Mouse (Mus musculus) kidney, adult 8-10 months (tissue): ENCODE data around the gene Chd2.

Experiments
- DNase-seq, 2 experiments: peaks; one replicate each; pipeline ENCODE4 v3.0.0; 2022

Gene Chd2

DNA sequence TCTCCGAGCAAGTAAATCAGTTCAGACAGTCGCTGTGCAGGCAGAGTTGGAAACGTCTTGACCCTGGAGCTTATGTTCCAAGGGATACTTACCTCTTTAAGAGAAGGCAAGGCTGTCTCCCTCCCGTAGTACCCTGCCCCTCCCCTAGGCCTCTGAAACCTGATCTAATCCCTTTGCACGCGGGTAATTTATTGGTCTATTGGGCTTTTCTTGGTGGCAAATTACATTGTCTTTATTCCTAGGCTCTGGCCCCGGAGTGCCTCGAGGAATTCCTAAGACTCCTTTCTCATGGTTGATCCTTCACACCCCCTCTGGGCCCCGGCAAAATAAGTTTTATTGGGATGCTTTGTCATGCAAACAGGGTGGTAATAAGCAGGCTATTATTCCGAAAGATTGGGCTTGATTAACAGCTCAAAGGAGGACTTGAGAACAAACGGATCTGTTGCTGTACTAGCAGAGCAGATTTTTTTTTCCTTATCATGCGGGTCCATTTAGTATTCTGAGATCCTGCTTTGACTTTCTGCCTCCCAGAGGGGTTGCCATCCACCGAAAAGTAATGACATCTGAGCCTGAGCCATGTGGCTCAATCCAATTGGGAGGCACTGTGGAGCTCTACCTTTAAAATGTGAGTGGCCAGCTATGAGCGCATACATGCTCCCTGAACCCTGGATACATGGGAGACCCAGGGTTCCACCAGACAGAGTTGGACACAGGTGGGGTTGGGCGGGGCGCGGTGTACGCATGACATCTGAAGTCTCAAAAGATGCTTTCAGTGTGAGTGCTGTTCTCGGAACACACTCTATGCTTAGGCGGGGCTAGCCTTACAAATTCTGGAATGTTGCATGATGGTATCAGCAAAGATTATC is 141.3 kb downstream of the Chd2 start:
- no peak for DNase-seq

DNA sequence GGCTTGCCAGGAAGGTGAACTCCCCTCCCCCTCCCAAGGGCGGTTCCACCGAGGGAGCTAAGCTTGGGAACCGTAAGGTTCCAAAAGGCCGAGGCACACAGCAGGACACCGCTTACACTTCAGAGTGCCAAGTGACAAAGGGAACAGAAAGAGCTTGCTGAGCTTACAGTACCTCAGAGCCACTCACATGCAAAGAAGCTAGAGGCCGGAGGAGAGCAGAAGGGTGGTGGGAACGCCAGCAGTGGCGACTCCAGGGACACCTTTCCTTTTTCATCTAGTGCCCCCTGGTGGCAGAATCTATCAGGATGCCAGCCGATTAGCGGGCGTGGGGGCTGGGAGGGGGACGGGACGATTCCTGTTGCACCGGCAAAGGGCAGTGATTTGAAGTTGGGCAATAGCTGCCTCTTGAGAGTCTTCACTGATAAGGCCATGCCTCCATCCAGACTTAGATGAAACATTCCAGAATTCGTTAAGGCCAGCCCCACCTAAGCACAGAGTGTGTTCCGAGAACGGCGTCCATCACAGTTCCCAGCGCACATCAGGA is 142.1 kb downstream of the Chd2 start:
- peak; percentile 48 to 68 for DNase-seq

DNA sequence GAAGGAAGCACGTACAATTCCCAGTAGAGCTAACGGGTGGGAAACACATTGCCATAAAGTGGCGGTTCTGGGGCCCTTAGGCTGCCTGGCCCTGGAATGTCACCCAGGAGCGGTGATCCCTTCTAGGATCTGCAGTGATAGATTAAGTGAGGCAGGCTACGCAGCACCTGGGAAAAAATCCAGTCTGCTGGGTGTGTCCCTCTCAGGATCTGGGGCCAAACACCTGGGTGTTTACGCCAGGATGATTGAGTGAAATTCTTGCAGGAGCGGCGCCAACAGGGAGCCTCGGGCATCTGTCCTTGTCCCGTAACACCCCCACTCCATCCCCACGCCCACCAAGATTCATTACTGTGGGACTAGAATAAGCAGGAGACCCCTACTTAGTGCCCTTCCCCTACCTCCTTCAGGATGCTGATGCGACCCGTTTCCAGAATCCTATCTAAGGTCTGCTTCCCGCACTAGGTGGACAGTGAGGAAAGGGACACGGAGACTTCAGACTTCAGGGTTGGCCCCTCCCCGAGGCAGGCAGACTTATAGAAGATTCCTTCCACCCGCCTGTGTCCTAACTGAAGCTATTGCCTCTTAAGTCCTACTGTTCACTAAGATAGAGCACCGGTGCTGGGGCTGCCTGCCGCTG is 142.7 kb downstream of the Chd2 start:
- DNase-seq, result no peak

DNA sequence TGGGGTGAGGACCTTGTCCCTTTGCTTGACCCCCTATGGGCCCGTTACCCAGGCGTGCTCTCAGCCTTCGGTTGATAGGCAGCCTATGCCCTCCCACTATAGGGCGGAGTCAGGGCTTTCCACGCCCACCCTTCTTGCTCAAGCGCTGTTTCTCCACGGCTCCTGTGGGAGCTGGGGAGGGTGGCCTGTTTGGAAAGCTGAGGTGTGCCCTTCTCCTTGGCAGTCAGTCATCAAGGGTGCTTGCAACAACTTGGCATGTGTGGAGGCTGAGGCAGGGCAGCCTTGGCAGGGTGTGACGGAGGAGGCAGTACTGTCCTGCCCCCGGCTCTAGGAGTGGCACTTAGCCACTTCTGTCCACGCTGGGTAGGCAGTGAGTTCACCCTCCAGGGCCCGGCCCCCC is 143.3 kb downstream of the Chd2 start:
- peak; percentile 59 to 66 for DNase-seq

DNA sequence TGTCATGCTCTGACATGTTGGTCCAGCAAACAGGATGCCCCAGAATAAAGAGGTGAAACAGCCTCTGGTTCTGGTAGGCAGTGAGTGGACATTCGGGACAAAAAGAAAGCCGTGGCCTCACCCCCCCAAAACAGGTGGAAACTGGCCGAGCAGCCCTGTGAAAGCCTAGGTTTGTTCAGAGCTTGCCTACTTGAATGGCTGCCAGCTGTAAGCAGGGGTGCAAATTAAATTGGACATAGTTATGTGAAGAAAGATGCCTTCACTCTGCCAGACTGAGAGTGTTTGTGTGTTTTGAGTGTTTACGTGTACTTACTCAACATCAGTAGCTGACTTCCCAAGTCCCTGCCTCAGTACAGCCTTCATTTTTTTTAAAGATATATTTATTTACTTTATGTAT is 147.6 kb downstream of the Chd2 start:
- no peak for DNase-seq

DNA sequence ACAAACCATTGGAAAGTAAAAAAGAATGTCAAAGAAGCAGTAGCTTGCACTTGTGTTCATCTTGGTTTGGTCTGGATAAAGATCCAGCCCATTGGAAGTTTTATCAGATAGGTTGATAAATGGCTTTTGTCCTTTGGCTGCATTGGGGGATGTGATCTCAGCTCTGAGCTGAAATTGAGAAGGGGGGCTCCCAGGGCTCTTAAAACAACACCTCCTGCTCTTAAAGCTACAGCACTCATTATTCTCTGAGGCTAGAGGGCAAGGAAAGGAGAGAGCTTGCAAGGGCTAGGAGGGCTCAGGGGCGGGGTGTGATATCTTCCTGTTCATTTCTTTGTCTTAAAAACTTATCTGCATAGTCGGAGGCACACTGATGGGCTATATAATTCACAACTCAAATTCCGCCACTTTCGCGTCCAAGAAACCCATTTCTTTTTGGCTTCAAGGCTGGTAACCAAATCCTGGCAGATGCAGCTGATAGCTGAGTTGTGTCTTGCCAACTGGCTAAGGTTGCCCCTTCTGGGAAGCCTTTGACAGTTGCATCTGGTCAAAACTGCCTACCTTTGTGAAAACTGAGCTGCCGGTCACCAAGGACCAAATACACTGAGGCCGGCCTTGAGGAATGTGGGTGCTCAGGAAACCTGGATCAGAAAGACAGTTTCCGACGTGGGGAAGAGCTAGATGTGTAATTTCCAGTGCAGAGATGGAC is 148.2 kb downstream of the Chd2 start:
- DNase-seq, result no peak

DNA sequence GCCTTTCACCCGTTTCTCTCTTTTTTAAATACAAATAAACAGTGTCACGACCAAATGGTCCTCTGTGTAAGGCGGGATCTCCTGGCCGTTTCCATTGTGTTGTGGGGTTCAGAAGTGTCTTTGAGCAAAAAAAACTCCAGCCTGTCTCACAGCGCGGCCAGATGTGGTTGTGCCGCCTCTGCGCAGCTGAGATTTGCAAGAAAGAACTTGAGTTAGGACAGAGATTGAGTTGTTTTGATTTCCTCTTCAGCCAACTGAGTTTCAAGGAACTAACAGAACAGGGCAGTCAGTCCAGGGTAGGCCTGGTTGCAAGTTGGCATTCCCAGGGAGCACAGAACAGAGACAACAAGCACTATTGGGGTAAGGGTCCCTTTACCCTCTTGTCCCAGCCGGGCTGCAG is 149.3 kb downstream of the Chd2 start:
- no peak for DNase-seq

DNA sequence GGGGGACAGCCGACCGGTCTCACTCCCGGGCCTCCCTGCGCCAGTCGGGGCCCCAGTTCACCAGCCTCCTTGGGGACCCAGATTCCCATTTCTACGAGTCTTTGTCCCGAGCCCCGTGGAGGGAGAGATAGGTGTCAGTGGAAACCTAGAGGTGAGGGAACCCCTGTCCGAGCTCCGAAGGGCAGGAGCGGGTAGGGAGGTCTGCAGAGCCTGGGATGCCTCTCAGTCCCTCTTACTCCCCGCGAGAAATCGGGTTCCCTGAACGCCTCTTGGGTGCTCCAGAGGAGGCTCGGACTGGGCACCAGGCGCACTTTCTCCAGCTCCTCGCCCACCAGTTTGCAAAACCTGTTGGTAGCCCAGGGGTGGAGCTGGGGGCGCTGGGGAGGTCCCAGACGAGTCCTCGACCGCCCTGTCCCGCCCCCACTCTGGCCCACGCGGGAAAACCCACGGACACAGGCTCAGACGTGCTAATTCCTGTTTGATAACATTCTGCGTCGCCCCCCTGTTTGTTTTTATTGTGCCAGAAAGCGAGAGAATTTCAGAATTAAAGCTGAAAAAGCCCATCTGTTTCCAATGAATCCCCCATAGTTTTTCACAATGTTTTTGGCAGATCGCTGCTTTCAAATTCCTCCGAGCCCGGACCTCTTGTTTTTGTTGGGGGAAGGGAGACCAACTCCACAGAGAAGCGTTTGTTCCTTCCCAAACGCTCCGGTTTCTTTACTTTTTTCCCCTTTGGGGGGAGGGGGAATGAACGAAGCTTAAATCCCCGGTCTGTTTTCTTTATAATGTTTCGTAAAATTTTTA is 149.9 kb downstream of the Chd2 start:
- no peak for DNase-seq

DNA sequence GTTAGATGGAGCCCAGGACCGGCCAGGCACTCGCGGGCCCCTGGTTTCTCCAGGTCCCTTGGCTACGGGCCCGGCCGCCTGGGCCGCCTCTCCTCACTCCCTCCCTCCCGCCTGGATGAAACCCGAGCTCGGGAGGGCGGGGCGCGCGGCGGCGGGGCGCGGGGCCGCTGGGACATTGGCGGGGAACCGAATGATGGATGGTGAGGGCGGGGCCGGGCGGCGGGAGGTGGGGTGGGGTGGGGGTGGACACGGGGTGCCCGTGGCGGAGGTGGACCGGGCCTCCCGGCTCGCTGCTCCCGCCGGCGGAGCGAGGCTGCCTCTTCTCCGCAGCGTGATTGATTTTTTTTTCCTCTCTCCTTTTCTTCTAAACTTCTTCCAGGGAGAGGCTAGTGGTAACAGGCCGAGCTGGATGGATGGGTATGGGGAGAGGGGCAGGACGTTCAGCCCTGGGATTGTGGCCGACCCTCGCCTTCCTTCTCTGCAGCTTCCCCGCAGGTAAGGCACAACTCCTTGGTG is 150.6 kb downstream of the Chd2 start:
- DNase-seq, result peak; percentile 88 to 91

DNA sequence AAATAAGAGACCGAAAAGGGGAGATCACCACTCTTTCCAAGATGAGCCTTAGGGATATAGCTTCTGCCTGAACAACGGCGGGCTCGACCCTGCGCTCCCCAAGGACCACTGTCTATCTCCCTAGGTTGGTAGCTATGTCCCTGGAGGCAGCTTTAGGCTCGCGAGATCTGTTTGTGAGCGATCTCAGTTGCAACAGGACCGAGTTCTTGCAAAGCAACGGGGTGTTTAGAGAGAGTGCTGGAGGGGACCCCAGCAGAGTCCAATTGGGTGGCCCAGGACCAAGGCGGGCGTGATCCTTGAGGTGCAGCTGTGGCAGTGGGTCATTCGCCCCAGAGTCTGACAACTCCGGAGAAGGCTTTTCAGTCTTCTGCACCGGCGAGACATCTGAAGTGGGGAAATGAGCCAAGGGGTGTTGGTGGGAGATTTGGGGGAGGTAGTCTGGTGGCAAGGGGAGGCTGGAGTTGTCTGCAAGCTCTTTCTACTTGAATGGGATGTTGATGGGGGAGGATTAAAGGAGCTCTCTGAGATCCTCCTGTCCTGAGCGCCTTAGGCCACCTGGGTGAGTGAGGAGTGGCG is 151.1 kb downstream of the Chd2 start:
- DNase-seq, result no peak

DNA sequence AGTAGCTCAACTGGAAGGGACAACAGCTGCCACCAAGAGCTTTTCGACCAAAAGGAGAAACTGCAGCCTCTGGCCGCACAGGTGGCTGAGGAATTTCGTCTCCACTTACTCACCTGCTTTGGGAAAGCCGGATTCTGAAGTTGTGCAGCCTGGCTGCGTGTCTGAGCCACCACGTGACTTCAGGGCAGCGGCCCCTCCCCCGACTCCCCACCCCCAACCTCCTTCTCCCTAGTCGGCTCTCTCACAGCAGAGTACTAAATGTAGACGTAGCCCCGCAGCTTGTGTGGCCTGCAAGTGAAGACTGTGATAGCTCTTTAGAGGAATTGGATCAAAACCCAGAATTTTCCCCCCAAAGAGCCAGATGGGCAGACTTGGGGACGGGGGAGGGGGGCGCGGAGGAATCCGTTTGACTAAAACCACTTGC is 151.7 kb downstream of the Chd2 start:
- no peak for DNase-seq

DNA sequence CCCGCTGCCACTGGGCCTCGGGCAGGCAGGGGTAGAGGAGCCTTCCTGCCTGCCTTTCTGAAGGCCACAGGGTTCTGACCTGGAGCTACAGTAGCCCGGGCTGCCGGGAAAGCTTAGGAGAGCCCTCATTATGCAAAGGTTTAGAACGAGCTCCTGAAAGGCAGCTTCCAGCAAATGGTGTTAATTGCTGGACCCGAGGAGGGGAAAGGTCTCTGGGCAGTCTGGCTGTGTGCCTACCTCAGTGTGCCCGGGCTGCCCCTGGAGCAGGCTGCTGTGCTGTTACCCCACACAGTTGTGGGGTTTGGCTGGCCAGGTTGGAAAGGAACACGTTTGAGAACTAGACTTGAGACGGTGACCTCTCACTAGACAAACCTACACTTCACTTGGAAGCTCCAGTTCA is 152.2 kb downstream of the Chd2 start:
- DNase-seq, result no peak

DNA sequence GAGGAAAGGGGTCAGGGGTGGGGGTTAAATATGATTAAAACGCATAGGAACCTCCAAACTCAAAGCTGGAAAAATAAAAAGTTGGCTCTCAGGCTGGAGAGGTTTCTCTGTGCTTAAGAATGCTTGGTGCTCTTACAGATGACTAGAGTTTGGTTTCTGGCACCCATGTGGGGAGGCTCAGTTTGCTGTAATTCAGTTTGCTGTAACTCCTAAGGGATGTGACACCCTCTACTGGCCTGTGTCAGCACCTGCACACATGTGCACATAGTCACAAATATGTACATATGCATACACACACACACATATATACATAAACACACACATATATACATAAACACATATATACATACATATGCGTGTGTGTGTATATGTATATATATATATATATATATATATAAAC is 152.8 kb downstream of the Chd2 start:
- no peak for DNase-seq

DNA sequence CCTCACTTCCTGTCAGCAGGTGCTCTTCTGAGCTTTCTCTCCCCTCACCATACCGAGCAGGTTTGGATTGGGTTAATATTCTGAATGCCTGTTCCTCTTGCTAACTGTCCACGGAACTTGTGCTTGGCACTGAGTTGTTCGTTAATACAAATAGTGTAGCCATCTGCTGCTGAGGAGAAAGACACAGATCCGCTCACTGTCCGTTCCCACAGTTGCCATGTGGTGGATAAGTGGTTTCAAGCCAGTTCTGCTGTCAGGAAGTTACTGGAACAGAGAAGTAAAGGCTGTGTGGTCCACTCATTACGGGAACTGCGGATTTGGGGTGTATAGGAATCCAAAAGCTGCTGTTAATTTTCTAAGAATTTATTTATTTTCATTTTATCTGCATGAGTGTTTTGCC is 158.8 kb downstream of the Chd2 start:
- DNase-seq, result no peak

DNA sequence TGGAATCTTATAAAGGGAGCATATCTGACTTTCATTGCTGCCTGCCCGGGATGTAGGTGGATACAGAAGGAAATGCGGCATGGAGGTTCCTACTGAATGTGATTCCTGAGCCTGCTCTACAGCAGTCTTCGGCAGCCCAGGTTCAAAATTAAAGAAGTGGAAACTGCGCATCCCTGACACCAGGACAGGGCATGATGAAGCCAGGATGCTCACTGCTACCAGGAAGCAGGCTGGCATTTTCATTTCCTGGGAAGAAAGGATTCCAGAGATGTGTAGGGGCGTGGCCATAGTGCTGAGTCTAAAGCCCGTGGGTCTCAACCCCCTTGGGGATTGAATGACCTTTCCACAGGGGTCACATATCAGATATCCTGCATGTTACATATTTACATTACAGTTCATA is 163.6 kb downstream of the Chd2 start:
- DNase-seq, result no peak

DNA sequence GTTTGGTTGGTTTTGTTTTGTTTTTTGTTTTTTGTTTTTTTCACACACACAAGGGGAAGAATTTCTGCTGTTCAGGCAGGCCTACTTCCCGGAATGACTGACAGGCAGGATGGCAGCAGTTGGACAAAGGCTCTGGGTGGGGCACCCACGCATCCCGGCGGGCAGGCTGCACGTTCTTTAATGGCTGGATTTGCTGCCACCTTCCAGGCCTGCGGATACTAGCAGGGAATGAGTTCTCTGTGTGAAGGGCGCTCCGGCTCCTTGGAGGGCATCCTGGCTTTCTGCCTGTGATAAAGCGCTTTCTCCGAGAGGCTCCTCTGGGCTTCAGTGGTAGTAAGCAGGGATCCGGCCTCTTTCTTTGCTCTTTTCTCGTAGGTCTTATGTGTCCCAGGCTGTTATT is 164.3 kb downstream of the Chd2 start:
- no peak for DNase-seq
